ENCODE assay signal across 8 mouse cellular contexts in genomic region chr10:39731736-39732265, GRCm38 (mm10). TPM values are rescaled to one million over a fixed set of nuclear protein-coding genes. Genes with fewer than 3 reads are reported as not detected.
DNase-seq lines count a peak whose midpoint lies in the region; ATAC-seq and TF ChIP-seq lines count a peak whose summit lies in the region.

Gene Rev3l (plus strand): TSS chr10:39732118.

- H3K36me3 ChIP-seq in hindbrain, embryonic 16.5 days (ENCODE audit: control insufficient read depth, insufficient read depth, low read length) = no peaks in the 10 kb centered on the region

- peak; percentile 97 for DNase-seq in ZHBTc4 (ENCODE audit: low read depth, low spot score)
- DNase-seq in gastrocnemius, adult 2 months = peak; percentile 96
- peak; percentile 80 to 86 for DNase-seq in left cerebral cortex, adult 18-20 months (ENCODE audit: low spot score in 2 of 2)
- peak; percentile 93 to 97 for DNase-seq in lung, postnatal 4 days
- peak; percentile 98 for DNase-seq in retina, postnatal 1 day
- peak; percentile 94 for DNase-seq in thymus, postnatal 4 days

- TF ChIP-seq CTCF in gastrocnemius, adult 2 months (IDR thresholded peaks at IDR 0.05) = no peak

- peak; percentile 67 for ATAC-seq in common myeloid progenitor, adult 5-6 weeks (replicated peaks; ENCODE audit: low read depth, poor library complexity, severe bottlenecking)
- peak; percentile 81 for ATAC-seq in hindbrain, embryonic 16.5 days

- peak within 1 kb of the TSS; percentile 93 for H3K4me3 ChIP-seq in gastrocnemius, adult 2 months
- peak within 1 kb of the TSS; percentile 87 for H3K4me3 ChIP-seq in hindbrain, embryonic 16.5 days (ENCODE audit: low read length)

- H3K9ac ChIP-seq in hindbrain, embryonic 16.5 days (ENCODE audit: low read depth, low read length) = peak within 1 kb of the TSS; percentile 98

- intact Hi-C loops in gastrocnemius, adult 2 months (cut with DNase I) = loop anchor here (1.0 to 5.0 kb wide), 4 partner anchors 84 to 194 kb away; no protein-coding TSS in a partner anchor

- peak within 1 kb of the TSS; percentile 69 for H3K4me2 ChIP-seq in hindbrain, embryonic 16.5 days (ENCODE audit: low read length)

- H3K4me1 ChIP-seq in hindbrain, embryonic 16.5 days (ENCODE audit: control insufficient read depth, insufficient read depth, low read depth, low read length) = peaks cover 3% of the 10 kb centered on the region

- no peaks in the 10 kb centered on the region for H3K9me3 ChIP-seq in hindbrain, embryonic 16.5 days (ENCODE audit: control insufficient read depth, low read length)

- 1% methylated on average over 33 of the region's 64 CpGs for WGBS in hindbrain, embryonic 16.5 days

- H3K27me3 ChIP-seq in hindbrain, embryonic 16.5 days (replicated peaks; ENCODE audit: control insufficient read depth, insufficient read depth, low read length) = no peaks in the 10 kb centered on the region

- peak within 1 kb of the TSS; percentile 100 for H3K27ac ChIP-seq in gastrocnemius, adult 2 months
- H3K27ac ChIP-seq in hindbrain, embryonic 16.5 days (ENCODE audit: low read depth, low read length) = peak within 1 kb of the TSS; percentile 100

RNA-seq across cellular contexts. Expression of gene Rev3l, which starts in this region (rescaled TPM):
- 30.1 and 30.8 TPM in 2 replicates for total RNA-seq in common myeloid progenitor, adult 5-6 weeks (2017)
- 10 to 100 TPM; 27.0 to 55.3 TPM for total RNA-seq in gastrocnemius, adult 2 months (2021)
- polyA plus RNA-seq in hindbrain, embryonic 16.5 days (2015; fragmentation: Nextera tagmentation; extraction: Ambion mirVana) = 32.2 and 32.8 TPM in 2 replicates
- total RNA-seq in left cerebral cortex, adult 18-20 months (2021) = 10 to 100 TPM; 21.4 to 24.1 TPM

Comparison
In these comparisons a context has a peak if more than half of its experiments do, and no peak if none do; other contexts are left out.
1. Peak in every context shown above with its lines: DNase-seq, ATAC-seq, H3K4me3 ChIP-seq and H3K27ac ChIP-seq.